Mouse (Mus musculus) kidney, postnatal 14 days (tissue): ENCODE measurements at regions not wholly inside any gene's neighbourhood (a gene's known extent, or its start where the extent isn't known, plus 50 kb on each side); places are given as distances from the start of the nearest gene placed in this dataset.

ENCODE experiments used
- DNase-seq: peaks from one replicate; pipeline ENCODE4 v3.0.0; 2022; ENCODE audit warnings: mixed read lengths

GRCm38 (mm10) chr12:68871259-68871658, 287.7 kb downstream of the Rps29 start:
- no peak for DNase-seq

- no peak for DNase-seq
Measured at GRCm38 (mm10) chr12:68862991-68863356, 296.0 kb downstream of the Rps29 start.

- peak; percentile 49 for DNase-seq
Measured at GRCm38 (mm10) chr12:68862313-68862990, 296.5 kb downstream of the Rps29 start.

- no peak for DNase-seq
Measured at GRCm38 (mm10) chr12:68860332-68860731, 298.7 kb downstream of the Rps29 start.

GRCm38 (mm10) chr12:68849616-68850140, 309.3 kb downstream of the Rps29 start:
- DNase-seq, result no peak

- no peak for DNase-seq
Measured at GRCm38 (mm10) chr12:68840815-68841214, 318.2 kb downstream of the Rps29 start.

GRCm38 (mm10) chr12:68840156-68840555, 318.8 kb downstream of the Rps29 start:
- no peak for DNase-seq

GRCm38 (mm10) chr12:68836023-68836422, 323.0 kb downstream of the Rps29 start:
- DNase-seq, result no peak

- no peak for DNase-seq
Measured at GRCm38 (mm10) chr12:68833914-68834313, 325.1 kb downstream of the Rps29 start.

GRCm38 (mm10) chr12:68829404-68829803, 329.6 kb downstream of the Rps29 start:
- DNase-seq, result no peak

GRCm38 (mm10) chr12:68827549-68828249, 331.3 kb downstream of the Rps29 start:
- no peak for DNase-seq

- no peak for DNase-seq
Measured at GRCm38 (mm10) chr12:68794396-68794795, 364.6 kb downstream of the Rps29 start.

GRCm38 (mm10) chr12:68783636-68784035, 375.4 kb downstream of the Rps29 start:
- no peak for DNase-seq

- no peak for DNase-seq
Measured at GRCm38 (mm10) chr12:68775503-68775902, 383.5 kb downstream of the Rps29 start.

GRCm38 (mm10) chr12:68774800-68775199, 384.2 kb downstream of the Rps29 start:
- no peak for DNase-seq

- no peak for DNase-seq
Measured at GRCm38 (mm10) chr12:68758263-68759020, 400.5 kb downstream of the Rps29 start.

GRCm38 (mm10) chr12:68728882-68729281, 430.1 kb downstream of the Rps29 start:
- peak; percentile 5 for DNase-seq

GRCm38 (mm10) chr12:68718946-68719345, 440.0 kb downstream of the Rps29 start:
- DNase-seq, result no peak

- DNase-seq, result no peak
Measured at GRCm38 (mm10) chr12:68694275-68695267, 464.4 kb downstream of the Rps29 start.

- DNase-seq, result peak; percentile 4
Measured at GRCm38 (mm10) chr12:68688262-68688661, 470.7 kb downstream of the Rps29 start.

- no peak for DNase-seq
Measured at GRCm38 (mm10) chr12:68683897-68684296, 475.1 kb downstream of the Rps29 start.

- no peak for DNase-seq
Measured at GRCm38 (mm10) chr12:68683176-68683575, 475.8 kb downstream of the Rps29 start.
